Mouse (Mus musculus) midbrain, embryonic 14.5 days (tissue): ENCODE measurements at regions not wholly inside any gene's neighbourhood (a gene's known extent, or its start where the extent isn't known, plus 50 kb on each side); places are given as distances from the start of the nearest gene placed in this dataset.

ENCODE experiments used
- ATAC-seq: fragments of 200-750 bp; cut with Nextera tagmentation; 2 replicates; pipeline ENCODE4 v1.8.0; 2017; ENCODE audit warnings: moderate number of reproducible peaks, moderate library complexity; ENCODE audit not compliant: low FRiP score, low TSS enrichment
- DNase-seq: peaks from one replicate; pipeline ENCODE4 v3.0.0-alpha.2; 2015
- H3K27ac ChIP-seq: fragments of 300-500 bp; sonication (generic); replicated peaks from 2 replicates; pipeline ENCODE4 v1.5.1; 2014; ENCODE audit warnings: mild to moderate bottlenecking, low read depth, low read length, moderate library complexity
- H3K27me3 ChIP-seq: fragments of 300-500 bp; sonication (generic); 2 replicates; pipeline ENCODE4 v1.6.1; 2014; ENCODE audit warnings: low read length, control low read depth, mixed read lengths; ENCODE audit not compliant: control insufficient read depth, insufficient read depth
- H3K36me3 ChIP-seq: fragments of 300-500 bp; sonication (generic); 2 replicates; pipeline ENCODE4 v1.6.1; 2014; ENCODE audit warnings: low read length, control low read depth; ENCODE audit not compliant: control insufficient read depth, insufficient read depth
- H3K4me1 ChIP-seq: fragments of 300-500 bp; sonication (generic); 2 replicates; pipeline ENCODE4 v1.6.1; 2014; ENCODE audit warnings: mild to moderate bottlenecking, antibody characterized with exemption, low read length, control low read depth; ENCODE audit not compliant: control insufficient read depth, insufficient read depth
- H3K4me2 ChIP-seq: fragments of 300-500 bp; sonication (generic); 2 replicates; pipeline ENCODE4 v1.6.1; 2014; ENCODE audit warnings: mild to moderate bottlenecking, low read length, moderate library complexity
- H3K4me3 ChIP-seq: fragments of 300-500 bp; sonication (generic); replicated peaks from 2 replicates; pipeline ENCODE4 v1.5.1; 2014; ENCODE audit warnings: low read depth, low read length
- H3K9ac ChIP-seq: fragments of 300-500 bp; sonication (generic); replicated peaks from 2 replicates; pipeline ENCODE4 v1.6.1; 2014; ENCODE audit warnings: mild to moderate bottlenecking, low read length, moderate library complexity
- H3K9me3 ChIP-seq: fragments of 300-500 bp; sonication (generic); 2 replicates; pipeline ENCODE4 v1.6.1; 2016; ENCODE audit warnings: low read length, control low read depth, mixed read lengths; ENCODE audit not compliant: control insufficient read depth
- WGBS: fragments of 180-500 bp; shearing (Covaris S2); extraction: QIAGEN DNeasy Blood & Tissue Kit; methylation state at CpG from one replicate; pipeline ENCODE4 v1.1.7; 2014; 5-methylcytosine and 5-hydroxymethylcytosine counted together

GRCm38 (mm10) chr9:78941648-78942047 is 326.3 kb downstream of the Cd109 start:
- Histone ChIP-seq H3K27ac (no peak overlapping the region), H3K9me3 (no peaks in the 10 kb centered on the region), H3K4me2 (no peak overlapping the region), H3K27me3 (no peaks in the 10 kb centered on the region), H3K4me1 (no peaks in the 10 kb centered on the region), H3K36me3 (no peaks in the 10 kb centered on the region), H3K4me3 (no peak overlapping the region), H3K9ac (no peak overlapping the region)
- DNase-seq (no peak), ATAC-seq (no peak)

GRCm38 (mm10) chr9:78964813-78965212 is 349.5 kb downstream of the Cd109 start:
- no peaks in the 10 kb centered on the region for H3K27me3 ChIP-seq
- no peak overlapping the region for H3K4me2 ChIP-seq
- H3K4me3 ChIP-seq: no peak overlapping the region
- H3K4me1 ChIP-seq: no peaks in the 10 kb centered on the region
- no peak overlapping the region for H3K9ac ChIP-seq
- WGBS: 24% methylated on average over 1 of the region's 1 CpGs
- H3K36me3 ChIP-seq: no peaks in the 10 kb centered on the region
- DNase-seq: no peak
- no peaks in the 10 kb centered on the region for H3K9me3 ChIP-seq
- no peak for ATAC-seq
- H3K27ac ChIP-seq: no peak overlapping the region

GRCm38 (mm10) chr9:78965226-78965950 is 350.0 kb downstream of the Cd109 start:
- no peaks in the 10 kb centered on the region for H3K27me3 ChIP-seq
- no peak for ATAC-seq
- no peak overlapping the region for H3K9ac ChIP-seq
- no peak for DNase-seq
- WGBS: 70% methylated on average over 14 of the region's 14 CpGs
- no peaks in the 10 kb centered on the region for H3K36me3 ChIP-seq
- H3K27ac ChIP-seq: no peak overlapping the region
- no peak overlapping the region for H3K4me3 ChIP-seq
- H3K9me3 ChIP-seq: no peaks in the 10 kb centered on the region
- H3K4me2 ChIP-seq: no peak overlapping the region
- no peaks in the 10 kb centered on the region for H3K4me1 ChIP-seq

- H3K9ac ChIP-seq: no peak overlapping the region
- 91% methylated on average over 3 of the region's 3 CpGs for WGBS
- H3K36me3 ChIP-seq: no peaks in the 10 kb centered on the region
- no peak overlapping the region for H3K27ac ChIP-seq
- ATAC-seq (no peak), DNase-seq (no peak)
- H3K4me2 ChIP-seq: no peak overlapping the region
- no peaks in the 10 kb centered on the region for H3K9me3 ChIP-seq
- no peaks in the 10 kb centered on the region for H3K4me1 ChIP-seq
- H3K4me3 ChIP-seq: no peak overlapping the region
- H3K27me3 ChIP-seq: no peaks in the 10 kb centered on the region
These were observed 356.4 kb downstream of the Cd109 start for GRCm38 (mm10) chr9:78971731-78972130.

- no peaks in the 10 kb centered on the region for H3K4me1 ChIP-seq
- DNase-seq (no peak), ATAC-seq (no peak)
- no peaks in the 10 kb centered on the region for H3K27me3 ChIP-seq
- H3K9me3 ChIP-seq: no peaks in the 10 kb centered on the region
- H3K4me2 ChIP-seq: no peak overlapping the region
- WGBS: 88% methylated on average over 2 of the region's 2 CpGs
- H3K9ac ChIP-seq: no peak overlapping the region
- H3K27ac ChIP-seq: no peak overlapping the region
- H3K4me3 ChIP-seq: no peak overlapping the region
- no peaks in the 10 kb centered on the region for H3K36me3 ChIP-seq
These were observed 368.4 kb downstream of the Cd109 start for GRCm38 (mm10) chr9:78983734-78984133.

GRCm38 (mm10) chr9:78985184-78985864 is 370.0 kb downstream of the Cd109 start:
- no peaks in the 10 kb centered on the region for H3K4me1 ChIP-seq
- H3K36me3 ChIP-seq: no peaks in the 10 kb centered on the region
- H3K27me3 ChIP-seq: no peaks in the 10 kb centered on the region
- H3K9ac ChIP-seq: no peak overlapping the region
- 91% methylated on average over 5 of the region's 5 CpGs for WGBS
- no peak for ATAC-seq
- no peak for DNase-seq
- no peak overlapping the region for H3K27ac ChIP-seq
- no peak overlapping the region for H3K4me2 ChIP-seq
- H3K9me3 ChIP-seq: no peaks in the 10 kb centered on the region
- no peak overlapping the region for H3K4me3 ChIP-seq

GRCm38 (mm10) chr9:78991310-78991709 is 376.0 kb downstream of the Cd109 start:
- H3K9ac ChIP-seq: no peak overlapping the region
- H3K27ac ChIP-seq: no peak overlapping the region
- no peaks in the 10 kb centered on the region for H3K36me3 ChIP-seq
- no peak overlapping the region for H3K4me3 ChIP-seq
- no peak for ATAC-seq
- WGBS: 79% methylated on average over 4 of the region's 4 CpGs
- no peak overlapping the region for H3K4me2 ChIP-seq
- H3K9me3 ChIP-seq: no peaks in the 10 kb centered on the region
- no peak for DNase-seq
- H3K27me3 ChIP-seq: no peaks in the 10 kb centered on the region
- H3K4me1 ChIP-seq: no peaks in the 10 kb centered on the region

GRCm38 (mm10) chr9:79001081-79001480 is 385.7 kb downstream of the Cd109 start:
- ATAC-seq: no peak
- Histone ChIP-seq H3K4me1 (no peaks in the 10 kb centered on the region), H3K36me3 (no peaks in the 10 kb centered on the region), H3K9ac (no peak overlapping the region), H3K4me3 (no peak overlapping the region), H3K9me3 (no peaks in the 10 kb centered on the region), H3K27ac (no peak overlapping the region), H3K27me3 (no peaks in the 10 kb centered on the region), H3K4me2 (no peak overlapping the region)
- DNase-seq: no peak

GRCm38 (mm10) chr9:79001930-79002329 is 386.6 kb downstream of the Cd109 start:
- ATAC-seq (no peak), DNase-seq (no peak)
- H3K9me3 ChIP-seq: no peaks in the 10 kb centered on the region
- WGBS: 91% methylated on average over 1 of the region's 1 CpGs
- no peaks in the 10 kb centered on the region for H3K27me3 ChIP-seq
- no peak overlapping the region for H3K4me2 ChIP-seq
- no peak overlapping the region for H3K27ac ChIP-seq
- no peaks in the 10 kb centered on the region for H3K36me3 ChIP-seq
- no peak overlapping the region for H3K9ac ChIP-seq
- H3K4me1 ChIP-seq: no peaks in the 10 kb centered on the region
- no peak overlapping the region for H3K4me3 ChIP-seq
